Mouse (Mus musculus): ENCODE results near the gene Acsl5. TPM values are rescaled to one million over a fixed set of nuclear protein-coding genes. Genes with fewer than 3 reads are reported as not detected.

The Acsl5 gene
- polyA plus RNA-seq, 1 experiment = 185 TPM

GRCm38 (mm10) chr19:55236564-55236963, 15.2 kb upstream of the Acsl5 start:
- WGBS = 81% methylated on average over 5 of the region's 5 CpGs
- H3K4me3 ChIP-seq (ENCODE audit: low read depth, low read length) = no peak overlapping the region
- TF ChIP-seq POLR2A (IDR thresholded peaks at IDR 0.05; ENCODE audit: low read depth, low read length) (no peak), CTCF (IDR thresholded peaks at IDR 0.05; ENCODE audit: extremely low read depth, insufficient read length, insufficient replicate concordance, low read depth, low read length) (no peak)
- no peak overlapping the region for H3K27ac ChIP-seq (ENCODE audit: insufficient read depth, low read depth, low read length)
- no peaks in the 10 kb centered on the region for H3K27me3 ChIP-seq (ENCODE audit: control insufficient read depth, insufficient read depth, low read length)
- peaks cover 2% of the 10 kb centered on the region; the same call in 1 of the 2 replicates for H3K4me1 ChIP-seq (ENCODE audit: control insufficient read depth, insufficient read depth, insufficient read length, low read length)
- no peaks in the 10 kb centered on the region for H3K36me3 ChIP-seq (ENCODE audit: control insufficient read depth, insufficient read depth, low read length)

- TF ChIP-seq POLR2A (IDR thresholded peaks at IDR 0.05; ENCODE audit: low read depth, low read length) = no peak
- TF ChIP-seq CTCF (IDR thresholded peaks at IDR 0.05; ENCODE audit: extremely low read depth, insufficient read length, insufficient replicate concordance, low read depth, low read length) = no peak
- Histone ChIP-seq H3K4me1 (ENCODE audit: control insufficient read depth, insufficient read depth, insufficient read length, low read length) (peaks cover 3% of the 10 kb centered on the region; the same call in 1 of the 2 replicates), H3K27ac (ENCODE audit: insufficient read depth, low read depth, low read length) (no peak overlapping the region), H3K36me3 (ENCODE audit: control insufficient read depth, insufficient read depth, low read length) (no peaks in the 10 kb centered on the region), H3K27me3 (ENCODE audit: control insufficient read depth, insufficient read depth, low read length) (no peaks in the 10 kb centered on the region), H3K4me3 (ENCODE audit: low read depth, low read length) (no peak overlapping the region)
- 69% methylated on average over 6 of the region's 6 CpGs for WGBS
These were observed 11.8 kb upstream of the Acsl5 start for GRCm38 (mm10) chr19:55239766-55240426.

GRCm38 (mm10) chr19:55241186-55241645, 10.5 kb upstream of the Acsl5 start, which contains the start of gene Gucy2g:
Gucy2g (minus strand) TSS chr19:55241236.
- no peak within 1 kb of the TSS for H3K27ac ChIP-seq (ENCODE audit: insufficient read depth, low read depth, low read length)
- peaks cover 9% of the 10 kb centered on the region; the same call in 1 of the 2 replicates for H3K4me1 ChIP-seq (ENCODE audit: control insufficient read depth, insufficient read depth, insufficient read length, low read length)
- no peak within 1 kb of the TSS for H3K4me3 ChIP-seq (ENCODE audit: low read depth, low read length)
- 89% methylated on average over 6 of the region's 6 CpGs for WGBS
- TF ChIP-seq CTCF (IDR thresholded peaks at IDR 0.05; ENCODE audit: extremely low read depth, insufficient read length, insufficient replicate concordance, low read depth, low read length) (no peak), POLR2A (IDR thresholded peaks at IDR 0.05; ENCODE audit: low read depth, low read length) (no peak)
- no peaks in the 10 kb centered on the region for H3K36me3 ChIP-seq (ENCODE audit: control insufficient read depth, insufficient read depth, low read length)
- no peaks in the 10 kb centered on the region for H3K27me3 ChIP-seq (ENCODE audit: control insufficient read depth, insufficient read depth, low read length)

GRCm38 (mm10) chr19:55244791-55245231, 6.9 kb upstream of the Acsl5 start:
- H3K27me3 ChIP-seq (ENCODE audit: control insufficient read depth, insufficient read depth, low read length) = no peaks in the 10 kb centered on the region
- TF ChIP-seq CTCF (IDR thresholded peaks at IDR 0.05; ENCODE audit: extremely low read depth, insufficient read length, insufficient replicate concordance, low read depth, low read length) (peak; percentile 33; the same call in 1 of the 2 replicates), POLR2A (IDR thresholded peaks at IDR 0.05; ENCODE audit: low read depth, low read length) (no peak)
- no peak overlapping the region for H3K4me3 ChIP-seq (ENCODE audit: low read depth, low read length)
- H3K4me1 ChIP-seq (ENCODE audit: control insufficient read depth, insufficient read depth, insufficient read length, low read length) = peaks cover 14% of the 10 kb centered on the region
- H3K36me3 ChIP-seq (ENCODE audit: control insufficient read depth, insufficient read depth, low read length) = no peaks in the 10 kb centered on the region
- peak overlapping the region; percentile 80 for H3K27ac ChIP-seq (ENCODE audit: insufficient read depth, low read depth, low read length)
- WGBS = 47% methylated on average over 7 of the region's 7 CpGs

- Histone ChIP-seq H3K27ac (ENCODE audit: insufficient read depth, low read depth, low read length) (peak overlapping the region; percentile 97), H3K4me1 (ENCODE audit: control insufficient read depth, insufficient read depth, insufficient read length, low read length) (peaks cover 17% of the 10 kb centered on the region), H3K36me3 (ENCODE audit: control insufficient read depth, insufficient read depth, low read length) (no peaks in the 10 kb centered on the region), H3K4me3 (ENCODE audit: low read depth, low read length) (no peak overlapping the region), H3K27me3 (ENCODE audit: control insufficient read depth, insufficient read depth, low read length) (no peaks in the 10 kb centered on the region)
- no peak for TF ChIP-seq POLR2A (IDR thresholded peaks at IDR 0.05; ENCODE audit: low read depth, low read length)
- no peak for TF ChIP-seq CTCF (IDR thresholded peaks at IDR 0.05; ENCODE audit: extremely low read depth, insufficient read length, insufficient replicate concordance, low read depth, low read length)
- 33% methylated on average over 5 of the region's 5 CpGs for WGBS
These were observed 4.2 kb upstream of the Acsl5 start for GRCm38 (mm10) chr19:55247563-55247962.

DNA sequence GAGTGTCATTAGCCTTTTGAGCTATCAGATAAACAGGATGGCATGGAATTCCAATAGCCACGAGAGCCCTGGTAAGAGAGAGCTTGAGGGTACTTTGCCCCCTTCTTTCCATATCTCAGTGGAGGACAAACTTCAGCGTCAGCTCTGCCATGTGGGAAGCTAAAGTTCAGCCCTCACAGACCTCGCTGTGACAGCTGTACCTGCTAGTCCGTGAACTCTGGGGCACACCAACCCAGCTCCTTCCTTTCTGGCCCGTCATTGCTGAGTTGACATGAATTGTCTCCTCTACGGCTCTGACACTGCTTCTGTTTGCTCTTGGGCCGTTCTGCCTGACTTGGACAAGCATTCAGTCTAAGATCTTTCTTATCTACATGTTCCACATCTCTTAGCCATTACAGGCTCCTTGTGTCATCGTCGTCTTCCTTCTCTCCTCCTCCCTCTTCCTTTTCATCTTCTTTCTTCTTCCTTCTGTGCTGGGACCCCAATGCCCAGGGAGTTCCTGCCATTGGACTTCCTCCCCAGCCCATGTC, 3.7 kb upstream of the Acsl5 start:
- H3K36me3 ChIP-seq (ENCODE audit: control insufficient read depth, insufficient read depth, low read length) = no peaks in the 10 kb centered on the region
- peaks cover 17% of the 10 kb centered on the region for H3K4me1 ChIP-seq (ENCODE audit: control insufficient read depth, insufficient read depth, insufficient read length, low read length)
- no peaks in the 10 kb centered on the region for H3K27me3 ChIP-seq (ENCODE audit: control insufficient read depth, insufficient read depth, low read length)
- H3K27ac ChIP-seq (ENCODE audit: insufficient read depth, low read depth, low read length) = peak overlapping the region; percentile 97
- H3K4me3 ChIP-seq (ENCODE audit: low read depth, low read length) = no peak overlapping the region
- TF ChIP-seq POLR2A (IDR thresholded peaks at IDR 0.05; ENCODE audit: low read depth, low read length) (no peak), CTCF (IDR thresholded peaks at IDR 0.05; ENCODE audit: extremely low read depth, insufficient read length, insufficient replicate concordance, low read depth, low read length) (no peak)
- 15% methylated on average over 9 of the region's 9 CpGs for WGBS

DNA sequence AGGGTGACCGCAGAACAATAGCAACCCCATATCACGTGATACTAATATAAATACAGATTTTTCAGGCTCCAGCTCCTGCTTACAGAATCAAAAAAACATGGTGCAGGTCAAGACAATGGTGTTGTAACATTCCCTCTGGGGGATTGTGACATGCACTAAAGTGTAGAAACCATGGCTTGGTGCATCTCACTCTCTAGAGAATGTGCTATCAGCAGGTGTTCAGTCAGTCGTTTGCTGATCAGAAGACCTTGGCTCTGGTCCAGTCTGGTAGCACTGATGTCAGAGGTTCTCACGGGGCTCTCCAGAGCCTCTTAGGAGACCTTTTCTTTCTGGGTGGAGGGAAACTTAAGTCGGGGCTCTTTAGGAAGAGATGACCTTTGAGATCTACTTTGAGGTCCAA, 1.3 kb upstream of the Acsl5 start:
- Histone ChIP-seq H3K27ac (ENCODE audit: insufficient read depth, low read depth, low read length) (peak overlapping the region; percentile 87; the same call in 1 of the 2 replicates), H3K4me3 (ENCODE audit: low read depth, low read length) (no peak overlapping the region), H3K36me3 (ENCODE audit: control insufficient read depth, insufficient read depth, low read length) (peaks cover 7% of the 10 kb centered on the region; the same call in 1 of the 2 replicates), H3K27me3 (ENCODE audit: control insufficient read depth, insufficient read depth, low read length) (no peaks in the 10 kb centered on the region), H3K4me1 (ENCODE audit: control insufficient read depth, insufficient read depth, insufficient read length, low read length) (peaks cover 10% of the 10 kb centered on the region)
- TF ChIP-seq CTCF (IDR thresholded peaks at IDR 0.05; ENCODE audit: extremely low read depth, insufficient read length, insufficient replicate concordance, low read depth, low read length) = no peak
- no peak for TF ChIP-seq POLR2A (IDR thresholded peaks at IDR 0.05; ENCODE audit: low read depth, low read length)
- 50% methylated on average over 5 of the region's 5 CpGs for WGBS
